Mouse (Mus musculus) spleen, postnatal 0 days (tissue): ENCODE measurements around the gene Usp17lc. TPM values are rescaled to one million over a fixed set of nuclear protein-coding genes. Genes with fewer than 3 reads are reported as not detected.

Experiments used
- polyA plus RNA-seq: library from polyadenylated mRNA; unstranded; fragments of >200 nt; fragmentation: Nextera tagmentation; extraction: Ambion mirVana; gene quantifications from 2 replicates; pipeline ENCODE4 v1.2.1, GENCODE M21; 2015

Usp17lc gene
- not detected in 2 replicates for polyA plus RNA-seq

GRCm38 (mm10) chr7:103414772-103415171 lies at the start of gene Usp17lc:
Usp17lc (plus strand) TSS chr7:103415072.

GRCm38 (mm10) chr7:103386077-103386476 lies 28.8 kb upstream of the Usp17lc start, which contains the start of gene Olfr603:
Olfr603 (minus strand) TSS chr7:103386177.

GRCm38 (mm10) chr7:103445339-103445738 lies 30.5 kb downstream of the Usp17lc start, which contains the start of gene Olfr605:
Olfr605 (minus strand) TSS chr7:103445439.

GRCm38 (mm10) chr7:103448746-103449145 lies 33.9 kb downstream of the Usp17lc start, which contains the start of gene Olfr606:
Olfr606 (plus strand) TSS chr7:103449046.

Other genes starting within 250 kb of the Usp17lc start
- gene Olfr591, start 236.7 kb upstream of the Usp17lc start, polyA plus RNA-seq = not detected in 2 replicates
- not detected in 2 replicates for gene Olfr592, start 230.3 kb upstream of the Usp17lc start, polyA plus RNA-seq
- gene Olfr593, start 203.2 kb upstream of the Usp17lc start, polyA plus RNA-seq = not detected in 2 replicates
- gene Olfr594, start 198.1 kb upstream of the Usp17lc start, polyA plus RNA-seq = not detected in 2 replicates
- not detected in 2 replicates for gene Usp17ld, start 162.6 kb upstream of the Usp17lc start, polyA plus RNA-seq
- gene Olfr596, start 109.4 kb upstream of the Usp17lc start, polyA plus RNA-seq = not detected in 2 replicates
- not detected in 2 replicates for gene Olfr597, start 98.8 kb upstream of the Usp17lc start, polyA plus RNA-seq
- gene Olfr598, start 91.5 kb upstream of the Usp17lc start, polyA plus RNA-seq = not detected in 2 replicates
- not detected in 2 replicates for gene Olfr599, start 79.2 kb upstream of the Usp17lc start, polyA plus RNA-seq
- not detected in 2 replicates for gene Olfr600, start 65.4 kb upstream of the Usp17lc start, polyA plus RNA-seq
- gene Olfr601, start 52.4 kb upstream of the Usp17lc start, polyA plus RNA-seq = not detected in 2 replicates
- not detected in 2 replicates for gene Olfr603, start 28.9 kb upstream of the Usp17lc start, polyA plus RNA-seq
- not detected in 2 replicates for gene Olfr605, start 30.4 kb downstream of the Usp17lc start, polyA plus RNA-seq
- not detected in 2 replicates for gene Olfr606, start 34.0 kb downstream of the Usp17lc start, polyA plus RNA-seq
- gene Olfr607, start 49.1 kb downstream of the Usp17lc start, polyA plus RNA-seq = not detected in 2 replicates
- gene Olfr608, start 54.8 kb downstream of the Usp17lc start, polyA plus RNA-seq = not detected in 2 replicates
- gene Olfr609, start 83.0 kb downstream of the Usp17lc start, polyA plus RNA-seq = not detected in 2 replicates
- gene Olfr610, start 97.0 kb downstream of the Usp17lc start, polyA plus RNA-seq = not detected in 2 replicates
- gene Olfr611, start 105.8 kb downstream of the Usp17lc start, polyA plus RNA-seq = not detected in 2 replicates
- gene Olfr612, start 127.6 kb downstream of the Usp17lc start, polyA plus RNA-seq = not detected in 2 replicates
- not detected in 2 replicates for gene Olfr613, start 133.0 kb downstream of the Usp17lc start, polyA plus RNA-seq
- gene Olfr615, start 141.0 kb downstream of the Usp17lc start, polyA plus RNA-seq = not detected in 2 replicates
- gene Olfr616, start 154.1 kb downstream of the Usp17lc start, polyA plus RNA-seq = not detected in 2 replicates
- not detected in 2 replicates for gene Olfr617, start 158.0 kb downstream of the Usp17lc start, polyA plus RNA-seq
- not detected in 2 replicates for gene Olfr618, start 175.0 kb downstream of the Usp17lc start, polyA plus RNA-seq
- gene Olfr619, start 185.5 kb downstream of the Usp17lc start, polyA plus RNA-seq = not detected in 2 replicates
- not detected in 2 replicates for gene Olfr620, start 197.5 kb downstream of the Usp17lc start, polyA plus RNA-seq
- not detected in 2 replicates for gene Olfr622, start 227.6 kb downstream of the Usp17lc start, polyA plus RNA-seq
- not detected in 2 replicates for gene Olfr623, start 248.6 kb downstream of the Usp17lc start, polyA plus RNA-seq